Mouse (Mus musculus): ENCODE measurements around the gene Dusp1. TPM values are rescaled to one million over a fixed set of nuclear protein-coding genes. Genes with fewer than 3 reads are reported as not detected.

The Dusp1 gene
- polyA plus RNA-seq, 1 experiment, result 11.6 TPM

- Histone ChIP-seq H3K4me2 (ENCODE audit: low read depth) (no peak overlapping the region), H3ac (ENCODE audit: control insufficient read depth, insufficient read length) (no peak overlapping the region), H3K27me3 (ENCODE audit: control insufficient read depth, insufficient read depth, insufficient read length) (no peaks in the 10 kb centered on the region), H3K4me3 (no peak overlapping the region), H3K79me2 (ENCODE audit: control insufficient read depth, insufficient read depth) (peaks cover 79% of the 10 kb centered on the region), H3K36me3 (ENCODE audit: control insufficient read depth, insufficient read depth) (no peaks in the 10 kb centered on the region)
- TF ChIP-seq MYOG (IDR thresholded peaks at IDR 0.05; ENCODE audit: control insufficient read depth in 1 of 3, insufficient read depth in 1 of 3, insufficient read length in 2 of 3, low read depth in 2 of 3), result no peak
- TF ChIP-seq TCF3 (IDR thresholded peaks at IDR 0.05; ENCODE audit: insufficient read length, low read depth), result no peak
- TF ChIP-seq SRF (IDR thresholded peaks at IDR 0.05; ENCODE audit: control insufficient read depth, insufficient read length, low read depth), result no peak
- no peak for TF ChIP-seq CEBPB (IDR thresholded peaks at IDR 0.05; ENCODE audit: insufficient read depth, poor library complexity, severe bottlenecking)
- no peak for TF ChIP-seq TCF12 (IDR thresholded peaks at IDR 0.05; ENCODE audit: insufficient read depth, poor library complexity, severe bottlenecking)
- TF ChIP-seq E2F4 (IDR thresholded peaks at IDR 0.05; ENCODE audit: insufficient read depth), result no peak
- no peak for TF ChIP-seq POLR2A (IDR thresholded peaks at IDR 0.05; ENCODE audit: insufficient read length, low read depth)
- TF ChIP-seq USF1 (IDR thresholded peaks at IDR 0.05; ENCODE audit: low read depth), result no peak
- TF ChIP-seq MAX (IDR thresholded peaks at IDR 0.05; ENCODE audit: low read depth), result no peak
- no peak for TF ChIP-seq REST (IDR thresholded peaks at IDR 0.05; ENCODE audit: insufficient read depth, insufficient read length)
- no peak for TF ChIP-seq MYOD1 (IDR thresholded peaks at IDR 0.05; ENCODE audit: control insufficient read depth in 1 of 3, insufficient read length in 2 of 3, low read depth in 2 of 3)
- TF ChIP-seq POLR2AphosphoS2 (IDR thresholded peaks at IDR 0.05; ENCODE audit: insufficient read length, low read depth), result no peak
Observed at GRCm38 (mm10) chr17:26577309-26577708, 15.4 kb upstream of the Dusp1 start.

GRCm38 (mm10) chr17:26576833-26577232, 14.9 kb upstream of the Dusp1 start:
- Histone ChIP-seq H3K4me3 (no peak overlapping the region), H3K79me2 (ENCODE audit: control insufficient read depth, insufficient read depth) (peaks cover 80% of the 10 kb centered on the region), H3ac (ENCODE audit: control insufficient read depth, insufficient read length) (no peak overlapping the region), H3K27me3 (ENCODE audit: control insufficient read depth, insufficient read depth, insufficient read length) (no peaks in the 10 kb centered on the region), H3K36me3 (ENCODE audit: control insufficient read depth, insufficient read depth) (no peaks in the 10 kb centered on the region), H3K4me2 (ENCODE audit: low read depth) (no peak overlapping the region)
- TF ChIP-seq TCF12 (IDR thresholded peaks at IDR 0.05; ENCODE audit: insufficient read depth, poor library complexity, severe bottlenecking) (no peak), POLR2AphosphoS2 (IDR thresholded peaks at IDR 0.05; ENCODE audit: insufficient read length, low read depth) (no peak), MAX (IDR thresholded peaks at IDR 0.05; ENCODE audit: low read depth) (no peak), TCF3 (IDR thresholded peaks at IDR 0.05; ENCODE audit: insufficient read length, low read depth) (no peak), E2F4 (IDR thresholded peaks at IDR 0.05; ENCODE audit: insufficient read depth) (no peak), POLR2A (IDR thresholded peaks at IDR 0.05; ENCODE audit: insufficient read length, low read depth) (no peak), SRF (IDR thresholded peaks at IDR 0.05; ENCODE audit: control insufficient read depth, insufficient read length, low read depth) (no peak)

GRCm38 (mm10) chr17:26575786-26576690, 14.1 kb upstream of the Dusp1 start:
- H3K4me3 ChIP-seq, result no peak overlapping the region
- no peaks in the 10 kb centered on the region for H3K36me3 ChIP-seq (ENCODE audit: control insufficient read depth, insufficient read depth)
- no peak overlapping the region for H3K4me2 ChIP-seq (ENCODE audit: low read depth)
- H3K79me2 ChIP-seq (ENCODE audit: control insufficient read depth, insufficient read depth), result peaks cover 77% of the 10 kb centered on the region
- TF ChIP-seq REST (IDR thresholded peaks at IDR 0.05; ENCODE audit: insufficient read depth, insufficient read length) (no peak), MYOD1 (IDR thresholded peaks at IDR 0.05; ENCODE audit: control insufficient read depth in 1 of 3, insufficient read length in 2 of 3, low read depth in 2 of 3) (peak in 2 of 3 experiments; percentile 45 to 65), MYOG (IDR thresholded peaks at IDR 0.05; ENCODE audit: control insufficient read depth in 1 of 3, insufficient read depth in 1 of 3, insufficient read length in 2 of 3, low read depth in 2 of 3) (peak in 1 of 3 experiments; percentile 59)
- H3K27me3 ChIP-seq (ENCODE audit: control insufficient read depth, insufficient read depth, insufficient read length), result no peaks in the 10 kb centered on the region
- no peak overlapping the region for H3ac ChIP-seq (ENCODE audit: control insufficient read depth, insufficient read length)

- Histone ChIP-seq H3K4me3 (no peak overlapping the region), H3K27me3 (ENCODE audit: control insufficient read depth, insufficient read depth, insufficient read length) (no peaks in the 10 kb centered on the region), H3K4me2 (ENCODE audit: low read depth) (no peak overlapping the region), H3K36me3 (ENCODE audit: control insufficient read depth, insufficient read depth) (no peaks in the 10 kb centered on the region), H3K79me2 (ENCODE audit: control insufficient read depth, insufficient read depth) (peaks cover 80% of the 10 kb centered on the region), H3ac (ENCODE audit: control insufficient read depth, insufficient read length) (no peak overlapping the region)
- TF ChIP-seq POLR2AphosphoS2 (IDR thresholded peaks at IDR 0.05; ENCODE audit: insufficient read length, low read depth) (no peak), TCF3 (IDR thresholded peaks at IDR 0.05; ENCODE audit: insufficient read length, low read depth) (no peak), REST (IDR thresholded peaks at IDR 0.05; ENCODE audit: insufficient read depth, insufficient read length) (no peak), E2F4 (IDR thresholded peaks at IDR 0.05; ENCODE audit: insufficient read depth) (no peak), POLR2A (IDR thresholded peaks at IDR 0.05; ENCODE audit: insufficient read length, low read depth) (no peak), MYOD1 (IDR thresholded peaks at IDR 0.05; ENCODE audit: control insufficient read depth in 1 of 3, insufficient read length in 2 of 3, low read depth in 2 of 3) (no peak), TCF12 (IDR thresholded peaks at IDR 0.05; ENCODE audit: insufficient read depth, poor library complexity, severe bottlenecking) (no peak), CEBPB (IDR thresholded peaks at IDR 0.05; ENCODE audit: insufficient read depth, poor library complexity, severe bottlenecking) (no peak), MAX (IDR thresholded peaks at IDR 0.05; ENCODE audit: low read depth) (no peak), MYOG (IDR thresholded peaks at IDR 0.05; ENCODE audit: control insufficient read depth in 1 of 3, insufficient read depth in 1 of 3, insufficient read length in 2 of 3, low read depth in 2 of 3) (no peak), SRF (IDR thresholded peaks at IDR 0.05; ENCODE audit: control insufficient read depth, insufficient read length, low read depth) (no peak), USF1 (IDR thresholded peaks at IDR 0.05; ENCODE audit: low read depth) (no peak)
Observed at GRCm38 (mm10) chr17:26574701-26575100, 12.8 kb upstream of the Dusp1 start.

Measured in myocyte (in vitro differentiated cells).